Mouse (Mus musculus) midbrain, embryonic 14.5 days (tissue): ENCODE measurements around the gene Ccsap. TPM values are rescaled to one million over a fixed set of nuclear protein-coding genes. Genes with fewer than 3 reads are reported as not detected.

Experiments
- ATAC-seq: fragments of 200-750 bp; cut with Nextera tagmentation; 2 replicates; pipeline ENCODE4 v1.8.0; 2017; ENCODE audit warnings: moderate number of reproducible peaks, moderate library complexity; ENCODE audit not compliant: low FRiP score, low TSS enrichment
- DNase-seq: peaks from one replicate; pipeline ENCODE4 v3.0.0-alpha.2; 2015
- H3K27ac ChIP-seq: fragments of 300-500 bp; sonication (generic); replicated peaks from 2 replicates; pipeline ENCODE4 v1.5.1; 2014; ENCODE audit warnings: mild to moderate bottlenecking, low read depth, low read length, moderate library complexity
- H3K27me3 ChIP-seq: fragments of 300-500 bp; sonication (generic); 2 replicates; pipeline ENCODE4 v1.6.1; 2014; ENCODE audit warnings: low read length, control low read depth, mixed read lengths; ENCODE audit not compliant: control insufficient read depth, insufficient read depth
- H3K36me3 ChIP-seq: fragments of 300-500 bp; sonication (generic); 2 replicates; pipeline ENCODE4 v1.6.1; 2014; ENCODE audit warnings: low read length, control low read depth; ENCODE audit not compliant: control insufficient read depth, insufficient read depth
- H3K4me1 ChIP-seq: fragments of 300-500 bp; sonication (generic); 2 replicates; pipeline ENCODE4 v1.6.1; 2014; ENCODE audit warnings: mild to moderate bottlenecking, antibody characterized with exemption, low read length, control low read depth; ENCODE audit not compliant: control insufficient read depth, insufficient read depth
- H3K4me2 ChIP-seq: fragments of 300-500 bp; sonication (generic); 2 replicates; pipeline ENCODE4 v1.6.1; 2014; ENCODE audit warnings: mild to moderate bottlenecking, low read length, moderate library complexity
- H3K4me3 ChIP-seq: fragments of 300-500 bp; sonication (generic); replicated peaks from 2 replicates; pipeline ENCODE4 v1.5.1; 2014; ENCODE audit warnings: low read depth, low read length
- H3K9ac ChIP-seq: fragments of 300-500 bp; sonication (generic); replicated peaks from 2 replicates; pipeline ENCODE4 v1.6.1; 2014; ENCODE audit warnings: mild to moderate bottlenecking, low read length, moderate library complexity
- H3K9me3 ChIP-seq: fragments of 300-500 bp; sonication (generic); 2 replicates; pipeline ENCODE4 v1.6.1; 2016; ENCODE audit warnings: low read length, control low read depth, mixed read lengths; ENCODE audit not compliant: control insufficient read depth
- WGBS: fragments of 180-500 bp; shearing (Covaris S2); extraction: QIAGEN DNeasy Blood & Tissue Kit; methylation state at CpG from one replicate; pipeline ENCODE4 v1.1.7; 2014; 5-methylcytosine and 5-hydroxymethylcytosine counted together
- polyA plus RNA-seq: library from polyadenylated mRNA; unstranded; fragments of >200 nt; fragmentation: Nextera tagmentation; extraction: Ambion mirVana; gene quantifications from 2 replicates; pipeline ENCODE4 v1.2.1, GENCODE M21; 2014

Ccsap gene
- polyA plus RNA-seq, 1 experiment from 2014 or later, result 4.5 TPM

DNA sequence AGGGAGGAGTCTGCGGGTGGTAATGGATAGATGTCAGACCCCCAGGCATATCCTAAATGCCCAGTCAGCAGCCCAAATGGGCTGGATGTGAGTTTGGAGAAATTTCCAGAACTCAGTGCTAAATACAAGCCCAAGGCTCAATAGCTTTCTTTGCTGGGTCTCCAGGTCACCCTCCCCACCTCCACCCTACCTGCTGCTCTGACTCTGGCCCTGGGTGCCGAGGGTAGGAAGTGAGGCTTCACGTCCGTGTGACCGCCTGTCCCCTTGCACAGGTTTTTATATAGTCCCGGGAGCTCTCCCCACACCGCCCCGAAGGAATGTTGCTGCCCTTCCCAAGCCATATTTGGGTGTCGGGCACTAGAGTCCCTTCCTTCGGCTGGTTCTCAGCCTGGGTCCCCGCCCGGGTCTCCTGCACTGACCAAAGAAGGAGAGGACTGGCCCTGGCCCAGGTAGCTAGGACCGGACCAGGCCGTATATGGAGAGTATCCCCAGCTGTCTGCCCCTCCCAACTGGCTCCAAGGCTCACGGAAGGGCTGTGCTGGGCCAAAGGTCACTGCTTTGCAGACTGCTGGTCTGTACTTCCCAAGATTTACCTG is 34.6 kb upstream of the Ccsap start, which contains the start of gene Acta1:
Gene Acta1 (minus strand): TSS at position 250 of the 596 bp plus-strand sequence.
- Histone ChIP-seq H3K9me3 (no peaks in the 10 kb centered on the region), H3K4me2 (no peak within 1 kb of the TSS), H3K27me3 (peaks cover 44% of the 10 kb centered on the region), H3K36me3 (peaks cover 10% of the 10 kb centered on the region; the same call in 1 of the 2 replicates), H3K9ac (no peak within 1 kb of the TSS), H3K27ac (no peak within 1 kb of the TSS), H3K4me3 (no peak within 1 kb of the TSS), H3K4me1 (peaks cover 16% of the 10 kb centered on the region)
- no peak for DNase-seq
- ATAC-seq, result no peak
- WGBS, result 26% methylated on average over 15 of the region's 15 CpGs

DNA sequence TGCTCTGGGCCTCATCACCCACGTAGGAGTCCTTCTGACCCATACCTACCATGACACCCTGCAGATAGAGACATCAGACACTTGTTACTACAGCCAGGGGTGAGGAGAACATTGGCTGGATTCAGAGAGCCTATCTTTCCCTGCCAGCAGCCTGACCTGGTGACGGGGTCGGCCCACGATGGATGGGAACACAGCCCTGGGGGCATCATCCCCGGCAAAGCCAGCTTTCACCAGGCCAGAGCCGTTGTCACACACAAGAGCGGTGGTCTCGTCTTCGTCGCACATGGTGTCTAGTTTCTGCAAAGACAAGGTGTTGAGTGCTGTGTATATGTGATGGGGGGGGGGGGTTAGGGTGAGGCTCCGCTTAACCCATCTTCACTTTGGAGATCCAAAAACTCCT is 33.4 kb upstream of the Ccsap start:
- 80% methylated on average over 11 of the region's 11 CpGs for WGBS
- Histone ChIP-seq H3K27ac (no peak overlapping the region), H3K9ac (no peak overlapping the region), H3K4me3 (no peak overlapping the region), H3K27me3 (peaks cover 44% of the 10 kb centered on the region), H3K4me2 (no peak overlapping the region), H3K4me1 (peaks cover 16% of the 10 kb centered on the region), H3K36me3 (no peaks in the 10 kb centered on the region), H3K9me3 (no peaks in the 10 kb centered on the region)
- DNase-seq (no peak), ATAC-seq (no peak)

DNA sequence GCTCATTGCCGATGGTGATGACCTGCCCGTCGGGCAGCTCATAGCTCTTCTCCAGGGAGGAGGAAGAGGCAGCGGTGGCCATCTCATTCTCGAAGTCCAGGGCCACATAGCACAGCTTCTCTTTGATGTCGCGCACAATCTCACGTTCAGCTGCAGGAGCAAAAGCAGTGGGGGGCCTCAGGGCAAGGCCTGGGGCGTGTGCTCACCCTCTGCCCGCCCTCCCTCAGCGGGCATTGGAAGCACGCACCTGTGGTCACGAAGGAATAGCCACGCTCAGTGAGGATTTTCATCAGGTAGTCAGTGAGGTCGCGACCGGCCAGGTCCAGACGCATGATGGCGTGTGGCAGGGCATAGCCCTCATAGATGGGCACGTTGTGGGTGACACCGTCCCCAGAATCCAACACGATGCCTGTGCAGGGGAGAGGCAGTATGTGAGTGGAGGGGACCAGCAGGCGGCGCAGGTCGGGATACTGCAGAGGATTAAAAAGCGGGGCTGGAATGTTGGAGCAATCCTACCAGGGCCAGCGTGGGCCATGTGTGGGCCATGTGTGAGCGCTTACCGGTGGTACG is 32.7 kb upstream of the Ccsap start:
- peak overlapping the region; percentile 59 for H3K9ac ChIP-seq
- H3K4me2 ChIP-seq, result peak overlapping the region; percentile 70
- H3K36me3 ChIP-seq, result no peaks in the 10 kb centered on the region
- peak overlapping the region; percentile 61; the same call in 1 of the 2 replicates for H3K27ac ChIP-seq
- peak overlapping the region; percentile 46 for H3K4me3 ChIP-seq
- no peaks in the 10 kb centered on the region for H3K9me3 ChIP-seq
- DNase-seq (peak; percentile 54), ATAC-seq (peak; percentile 48; the same call in 1 of the 2 replicates)
- peaks cover 44% of the 10 kb centered on the region for H3K27me3 ChIP-seq
- H3K4me1 ChIP-seq, result peaks cover 16% of the 10 kb centered on the region
- WGBS, result 11% methylated on average over 30 of the region's 30 CpGs

- Histone ChIP-seq H3K27me3 (peaks cover 44% of the 10 kb centered on the region), H3K4me3 (peak overlapping the region; percentile 46), H3K36me3 (no peaks in the 10 kb centered on the region), H3K27ac (peak overlapping the region; percentile 61), H3K9me3 (no peaks in the 10 kb centered on the region), H3K4me2 (peak overlapping the region; percentile 70), H3K9ac (peak overlapping the region; percentile 59), H3K4me1 (peaks cover 16% of the 10 kb centered on the region)
- peak; percentile 85 for DNase-seq
- ATAC-seq, result peak; percentile 76
- WGBS, result under 1% methylated on average over 49 of the region's 49 CpGs
Measured at GRCm38 (mm10) chr8:123891883-123892585, 32.0 kb upstream of the Ccsap start.

DNA sequence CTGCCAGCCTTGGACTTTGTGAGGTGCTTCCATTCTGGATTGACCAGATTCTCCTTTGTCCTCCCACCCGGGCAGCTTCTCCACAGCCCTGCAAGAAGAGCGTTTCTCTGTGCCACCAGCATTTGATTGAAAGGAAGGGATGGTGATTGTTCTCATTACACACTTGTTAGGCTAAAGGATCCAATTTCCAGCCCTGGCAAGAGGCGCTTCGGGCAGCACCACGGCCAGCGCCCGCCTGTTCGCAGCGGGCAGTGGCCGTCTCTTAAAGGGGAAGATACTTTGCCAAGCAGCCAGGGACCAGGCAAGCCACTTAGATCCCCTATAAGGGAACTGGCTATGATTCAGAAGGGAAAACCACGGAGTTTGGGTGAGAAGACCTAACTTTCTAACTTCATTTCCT is 31.3 kb upstream of the Ccsap start:
- peak overlapping the region; percentile 61 for H3K27ac ChIP-seq
- peak overlapping the region; percentile 59; the same call in 1 of the 2 replicates for H3K9ac ChIP-seq
- DNase-seq (peak; percentile 73), ATAC-seq (no peak)
- H3K4me1 ChIP-seq, result peaks cover 16% of the 10 kb centered on the region
- WGBS, result 1% methylated on average over 11 of the region's 11 CpGs
- H3K36me3 ChIP-seq, result no peaks in the 10 kb centered on the region
- H3K27me3 ChIP-seq, result peaks cover 44% of the 10 kb centered on the region
- H3K4me3 ChIP-seq, result peak overlapping the region; percentile 46
- H3K4me2 ChIP-seq, result peak overlapping the region; percentile 70
- no peaks in the 10 kb centered on the region for H3K9me3 ChIP-seq

DNA sequence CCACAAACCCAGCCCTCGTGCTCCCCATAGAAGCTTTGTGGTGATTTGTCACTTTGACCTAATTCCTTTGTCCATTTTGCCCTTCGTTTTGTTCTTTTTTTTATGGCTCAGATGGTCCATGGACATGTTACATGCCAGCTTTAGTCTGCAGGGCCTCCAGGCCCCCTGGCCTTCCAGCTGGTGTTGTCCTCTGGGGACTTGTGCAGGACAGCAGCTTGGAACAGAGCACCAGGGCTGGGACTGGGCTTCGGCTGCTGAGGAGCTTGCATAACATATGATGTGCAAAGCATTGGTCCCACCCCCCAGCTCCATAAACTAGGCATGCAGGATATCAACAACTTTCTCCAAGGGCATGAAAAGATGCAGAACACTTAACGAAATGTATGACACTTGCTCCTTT is 29.8 kb upstream of the Ccsap start:
- Histone ChIP-seq H3K4me3 (no peak overlapping the region), H3K4me1 (peaks cover 21% of the 10 kb centered on the region), H3K9ac (no peak overlapping the region), H3K36me3 (no peaks in the 10 kb centered on the region), H3K27me3 (peaks cover 38% of the 10 kb centered on the region), H3K27ac (no peak overlapping the region), H3K9me3 (no peaks in the 10 kb centered on the region), H3K4me2 (no peak overlapping the region)
- ATAC-seq, result no peak
- no peak for DNase-seq
- WGBS, result 70% methylated on average over 4 of the region's 4 CpGs

DNA sequence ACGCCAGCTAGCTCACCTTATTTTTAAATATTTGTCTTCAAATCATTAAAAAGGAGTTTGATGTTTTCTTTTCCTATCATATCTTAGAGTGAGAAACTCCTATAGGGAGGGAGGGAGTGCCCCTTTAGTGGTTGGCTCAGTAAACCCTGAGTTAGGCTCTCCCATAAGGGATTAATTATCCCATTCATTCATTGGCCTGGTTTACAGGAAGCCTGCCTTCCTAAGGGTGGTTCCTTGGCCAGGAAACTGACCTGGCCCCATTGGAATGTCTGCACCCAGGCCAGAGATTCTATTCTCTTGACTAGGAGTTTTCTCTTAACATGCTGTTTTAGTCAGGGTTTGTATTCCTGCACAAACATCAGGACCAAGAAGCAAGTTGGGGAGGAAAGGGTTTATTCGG is 27.9 kb upstream of the Ccsap start:
- 96% methylated on average over 2 of the region's 2 CpGs for WGBS

GRCm38 (mm10) chr8:123887163-123887562 is 27.2 kb upstream of the Ccsap start:
- Histone ChIP-seq H3K36me3 (no peaks in the 10 kb centered on the region), H3K27me3 (peaks cover 12% of the 10 kb centered on the region; the same call in 1 of the 2 replicates), H3K27ac (no peak overlapping the region), H3K4me3 (no peak overlapping the region), H3K9ac (no peak overlapping the region), H3K4me2 (no peak overlapping the region), H3K9me3 (no peaks in the 10 kb centered on the region), H3K4me1 (peaks cover 22% of the 10 kb centered on the region)
- DNase-seq (no peak), ATAC-seq (no peak)
- WGBS, result 96% methylated on average over 4 of the region's 4 CpGs

More for the DNA sequence above, 27.9 kb upstream of the Ccsap start:
- Histone ChIP-seq H3K27me3 (peaks cover 20% of the 10 kb centered on the region), H3K4me2 (no peak overlapping the region), H3K4me3 (no peak overlapping the region), H3K9ac (no peak overlapping the region), H3K36me3 (no peaks in the 10 kb centered on the region), H3K27ac (no peak overlapping the region), H3K9me3 (no peaks in the 10 kb centered on the region), H3K4me1 (peaks cover 29% of the 10 kb centered on the region)
- no peak for ATAC-seq
- DNase-seq, result no peak
